Mouse (Mus musculus) thymus, postnatal 25 days (tissue): ENCODE data around the gene Pik3ip1.

Experiments used
- DNase-seq: peaks from one replicate; pipeline ENCODE4 v3.0.0; 2022

Gene Pik3ip1

GRCm38 (mm10) chr11:3329891-3330451 is at the start of gene Pik3ip1:
Gene Pik3ip1 (plus strand): TSS chr11:3330401.
- DNase-seq, result no peak

GRCm38 (mm10) chr11:3282887-3283286 is 47.3 kb upstream of the Pik3ip1 start:
- no peak for DNase-seq

- no peak for DNase-seq
Measured at GRCm38 (mm10) chr11:3283645-3284044, 46.6 kb upstream of the Pik3ip1 start.

- DNase-seq, result no peak
Measured at GRCm38 (mm10) chr11:3285940-3286339, 44.3 kb upstream of the Pik3ip1 start.

GRCm38 (mm10) chr11:3287131-3287530 is 43.1 kb upstream of the Pik3ip1 start:
- DNase-seq, result no peak

- DNase-seq, result no peak
Measured at GRCm38 (mm10) chr11:3287921-3288320, 42.3 kb upstream of the Pik3ip1 start.

- no peak for DNase-seq
Measured at GRCm38 (mm10) chr11:3288521-3289301, 41.5 kb upstream of the Pik3ip1 start, which contains the start of gene Patz1. Gene Patz1 (plus strand): TSS chr11:3288874.

GRCm38 (mm10) chr11:3289302-3289802 is 40.8 kb upstream of the Pik3ip1 start:
- peak; percentile 85 for DNase-seq

- DNase-seq, result peak; percentile 91
Measured at GRCm38 (mm10) chr11:3289803-3290639, 40.2 kb upstream of the Pik3ip1 start.

- DNase-seq, result peak; percentile 74
Measured at GRCm38 (mm10) chr11:3290640-3291310, 39.4 kb upstream of the Pik3ip1 start.

- peak; percentile 62 for DNase-seq
Measured at GRCm38 (mm10) chr11:3291311-3292061, 38.7 kb upstream of the Pik3ip1 start.

- peak; percentile 83 for DNase-seq
Measured at GRCm38 (mm10) chr11:3292062-3292421, 38.2 kb upstream of the Pik3ip1 start.

- peak; percentile 39 for DNase-seq
Measured at GRCm38 (mm10) chr11:3292711-3293249, 37.4 kb upstream of the Pik3ip1 start.

GRCm38 (mm10) chr11:3293361-3293760 is 36.8 kb upstream of the Pik3ip1 start:
- peak; percentile 37 for DNase-seq

GRCm38 (mm10) chr11:3294641-3295040 is 35.6 kb upstream of the Pik3ip1 start:
- no peak for DNase-seq

- no peak for DNase-seq
Measured at GRCm38 (mm10) chr11:3296056-3296455, 34.1 kb upstream of the Pik3ip1 start.

- DNase-seq, result peak; percentile 40
Measured at GRCm38 (mm10) chr11:3297871-3298812, 32.1 kb upstream of the Pik3ip1 start.

GRCm38 (mm10) chr11:3298813-3299185 is 31.4 kb upstream of the Pik3ip1 start:
- peak; percentile 45 for DNase-seq

GRCm38 (mm10) chr11:3301075-3301474 is 29.1 kb upstream of the Pik3ip1 start:
- DNase-seq, result no peak

- no peak for DNase-seq
Measured at GRCm38 (mm10) chr11:3302385-3302784, 27.8 kb upstream of the Pik3ip1 start.

- no peak for DNase-seq
Measured at GRCm38 (mm10) chr11:3302792-3303191, 27.4 kb upstream of the Pik3ip1 start.
